Mouse (Mus musculus): ENCODE data around the gene Adra2b.

Adra2b gene

DNA sequence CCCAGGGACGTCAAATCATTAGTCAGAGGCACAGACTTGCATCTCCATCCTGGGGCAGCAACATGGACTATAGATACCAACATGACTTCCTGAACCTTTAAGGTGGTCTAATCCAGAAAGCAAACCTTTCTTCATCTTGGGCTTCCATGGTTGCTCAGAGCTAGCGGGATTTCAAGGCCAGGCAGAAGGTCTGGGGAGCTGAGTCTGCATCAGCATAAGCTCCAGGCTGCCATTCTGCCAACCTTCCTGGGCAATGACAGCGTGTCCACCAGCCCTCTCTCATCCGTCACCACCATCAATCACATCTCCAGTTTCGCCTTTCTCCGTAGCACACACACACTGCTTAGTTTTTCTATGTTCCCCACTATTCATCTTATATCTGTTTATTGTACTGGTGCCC is 23.7 kb upstream of the Adra2b start:
- DNase-seq = no peak

- peak; percentile 16 for DNase-seq
Measured at GRCm38 (mm10) chr2:127341159-127341558, 21.8 kb upstream of the Adra2b start.

- no peak for DNase-seq
Measured at GRCm38 (mm10) chr2:127346334-127346733, 16.7 kb upstream of the Adra2b start.

- no peak for DNase-seq
Measured at GRCm38 (mm10) chr2:127347147-127347985, 15.6 kb upstream of the Adra2b start.

GRCm38 (mm10) chr2:127353881-127354280 is 9.1 kb upstream of the Adra2b start:
- no peak for DNase-seq

DNA sequence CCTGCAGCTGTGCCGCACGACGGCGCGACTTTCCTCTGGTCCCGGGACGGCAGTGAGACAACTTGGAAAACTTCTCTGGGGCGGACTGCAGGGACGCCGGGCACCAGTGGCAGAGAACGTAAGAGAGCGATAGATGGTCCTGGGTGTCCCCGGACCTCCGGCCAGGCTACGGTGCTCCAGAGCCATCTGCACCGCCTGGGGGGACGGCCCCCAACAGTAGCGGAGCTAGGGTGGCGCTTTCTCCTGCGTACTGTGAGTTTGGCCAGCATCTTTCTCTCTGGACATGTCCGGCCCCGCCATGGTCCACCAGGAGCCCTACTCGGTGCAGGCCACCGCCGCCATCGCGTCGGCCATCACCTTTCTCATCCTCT is 259 bp downstream of the Adra2b start:
- DNase-seq = no peak

DNA sequence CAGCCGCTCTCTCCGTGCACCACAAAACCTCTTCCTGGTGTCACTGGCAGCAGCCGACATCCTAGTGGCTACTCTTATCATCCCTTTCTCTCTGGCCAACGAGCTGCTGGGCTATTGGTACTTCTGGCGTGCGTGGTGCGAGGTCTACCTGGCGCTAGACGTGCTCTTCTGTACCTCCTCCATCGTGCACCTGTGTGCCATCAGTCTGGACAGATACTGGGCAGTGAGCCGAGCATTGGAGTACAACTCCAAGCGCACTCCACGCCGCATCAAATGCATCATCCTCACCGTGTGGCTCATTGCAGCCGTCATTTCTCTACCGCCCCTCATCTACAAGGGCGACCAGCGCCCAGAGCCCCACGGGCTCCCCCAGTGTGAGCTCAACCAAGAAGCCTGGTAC is 688 bp downstream of the Adra2b start:
- DNase-seq = no peak

DNA sequence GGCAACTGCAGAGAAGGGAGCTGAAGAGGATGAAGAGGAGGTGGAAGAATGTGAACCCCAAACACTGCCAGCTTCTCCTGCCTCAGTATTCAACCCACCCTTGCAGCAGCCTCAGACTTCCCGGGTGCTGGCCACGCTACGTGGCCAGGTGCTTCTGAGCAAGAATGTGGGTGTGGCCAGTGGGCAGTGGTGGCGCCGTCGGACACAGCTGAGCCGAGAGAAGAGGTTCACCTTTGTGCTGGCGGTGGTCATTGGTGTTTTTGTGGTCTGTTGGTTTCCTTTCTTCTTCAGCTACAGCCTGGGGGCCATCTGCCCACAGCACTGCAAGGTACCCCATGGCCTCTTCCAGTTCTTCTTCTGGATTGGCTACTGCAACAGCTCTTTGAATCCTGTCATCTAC is 1.4 kb downstream of the Adra2b start:
- DNase-seq = no peak

DNA sequence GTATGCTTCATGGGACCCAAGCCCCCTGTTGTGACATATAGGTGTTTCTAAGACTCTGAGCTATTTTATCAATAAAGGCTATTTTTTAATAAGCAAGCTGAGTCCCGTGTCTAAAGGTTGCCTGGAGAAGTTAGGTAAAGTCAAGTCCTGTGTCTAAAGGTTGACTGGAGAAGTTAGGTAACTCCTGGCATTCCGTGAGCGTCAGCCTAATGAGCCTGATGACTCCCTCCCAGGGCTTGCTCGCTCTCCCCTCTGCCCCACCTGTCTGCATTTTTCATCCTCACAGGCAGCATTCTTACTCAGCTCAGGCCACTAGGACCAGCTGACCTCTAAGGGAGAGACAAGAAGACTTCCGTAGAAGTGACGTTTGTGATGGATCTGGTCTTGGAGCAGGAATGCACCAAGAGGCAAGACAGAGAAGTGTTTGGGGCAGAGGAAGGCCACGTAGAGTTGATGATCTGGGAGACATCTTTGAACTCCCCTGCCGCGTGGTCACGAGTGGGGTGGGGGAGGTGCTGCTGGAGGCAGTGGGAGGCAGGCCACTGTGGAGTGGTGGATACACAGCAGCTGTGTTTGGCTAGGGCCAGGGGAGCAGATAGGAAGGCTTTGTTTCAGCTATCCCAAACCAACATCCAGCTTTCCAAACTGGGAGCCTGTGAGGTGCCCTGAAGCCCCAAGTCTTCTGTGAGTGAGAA is 4.3 kb downstream of the Adra2b start:
- no peak for DNase-seq

DNA sequence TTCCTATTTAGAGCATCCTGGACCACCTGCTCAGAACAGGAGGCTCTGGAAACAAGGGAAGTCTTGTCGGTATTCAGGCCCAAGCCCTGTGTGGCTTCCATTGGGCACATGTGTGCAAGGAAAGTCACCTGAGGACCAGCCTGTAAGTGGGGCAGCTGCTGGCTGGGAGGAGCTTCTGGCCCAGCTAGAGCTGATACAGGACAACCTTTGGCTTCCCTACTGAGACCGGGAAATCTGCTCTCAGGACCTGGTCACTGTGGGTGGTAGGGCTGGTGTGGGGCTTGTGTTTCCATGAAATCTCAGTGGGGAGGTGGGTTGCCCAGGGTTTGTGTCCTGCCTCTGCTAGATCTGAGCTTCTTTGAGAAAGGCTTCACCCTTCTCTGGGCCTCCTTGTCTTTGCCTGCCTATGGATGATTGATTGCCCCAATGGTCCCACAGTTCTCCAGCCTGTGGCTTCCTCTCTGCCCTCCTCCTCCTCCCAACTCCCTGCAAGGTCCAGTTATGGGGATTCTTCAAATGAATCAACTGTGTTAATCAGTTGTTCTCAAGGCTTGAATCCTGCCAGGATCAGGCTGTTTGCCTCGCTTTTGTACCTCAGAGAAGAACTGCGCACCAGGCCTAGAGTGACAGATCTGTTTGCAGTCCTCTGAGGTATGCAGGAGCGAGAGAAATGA is 6.8 kb downstream of the Adra2b start:
- DNase-seq = no peak

GRCm38 (mm10) chr2:127370561-127371483 is 7.8 kb downstream of the Adra2b start:
- DNase-seq = no peak

DNA sequence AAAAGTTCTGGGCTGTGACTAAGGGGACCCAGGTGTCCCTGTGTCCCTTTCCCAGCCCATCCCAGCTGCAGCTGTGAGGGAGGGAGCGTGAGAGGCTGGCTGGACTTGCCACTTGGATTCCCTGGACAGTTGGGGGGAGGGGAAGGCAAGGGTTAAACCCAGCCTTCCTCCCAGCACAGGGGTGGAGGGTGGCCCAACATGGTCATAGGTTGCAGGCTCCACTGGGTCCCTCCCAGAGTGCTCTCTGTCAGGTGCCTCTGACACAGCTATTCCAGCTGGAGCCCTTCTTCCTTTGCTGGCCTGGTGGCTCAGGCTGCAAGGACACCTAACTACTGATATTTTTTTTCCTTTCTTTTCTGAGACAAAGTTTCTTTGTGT is 8.5 kb downstream of the Adra2b start:
- no peak for DNase-seq

- no peak for DNase-seq
Measured at GRCm38 (mm10) chr2:127372082-127372481, 9.1 kb downstream of the Adra2b start.

- DNase-seq = no peak
Measured at GRCm38 (mm10) chr2:127374131-127374530, 11.1 kb downstream of the Adra2b start.

DNA sequence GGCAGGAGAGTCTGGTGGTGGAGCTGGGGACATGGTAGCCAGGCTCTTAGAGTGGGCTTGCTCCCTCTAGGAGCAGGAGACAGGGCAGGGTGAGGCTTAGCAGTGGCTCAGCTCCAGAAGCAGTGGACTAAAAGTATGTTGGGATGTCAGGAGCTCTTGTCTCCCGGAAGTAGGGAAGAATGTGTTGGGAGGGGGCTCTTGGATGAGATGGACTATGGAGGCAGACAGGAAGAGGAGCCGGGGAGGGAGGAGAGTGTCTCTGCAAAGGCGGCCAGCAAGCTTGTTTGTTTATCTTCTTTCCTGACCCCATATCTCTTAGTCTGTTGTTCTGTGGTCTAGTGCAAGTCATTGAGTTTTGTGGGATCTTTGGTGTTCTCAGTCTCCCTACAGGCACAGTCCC is 12.1 kb downstream of the Adra2b start:
- no peak for DNase-seq

DNA sequence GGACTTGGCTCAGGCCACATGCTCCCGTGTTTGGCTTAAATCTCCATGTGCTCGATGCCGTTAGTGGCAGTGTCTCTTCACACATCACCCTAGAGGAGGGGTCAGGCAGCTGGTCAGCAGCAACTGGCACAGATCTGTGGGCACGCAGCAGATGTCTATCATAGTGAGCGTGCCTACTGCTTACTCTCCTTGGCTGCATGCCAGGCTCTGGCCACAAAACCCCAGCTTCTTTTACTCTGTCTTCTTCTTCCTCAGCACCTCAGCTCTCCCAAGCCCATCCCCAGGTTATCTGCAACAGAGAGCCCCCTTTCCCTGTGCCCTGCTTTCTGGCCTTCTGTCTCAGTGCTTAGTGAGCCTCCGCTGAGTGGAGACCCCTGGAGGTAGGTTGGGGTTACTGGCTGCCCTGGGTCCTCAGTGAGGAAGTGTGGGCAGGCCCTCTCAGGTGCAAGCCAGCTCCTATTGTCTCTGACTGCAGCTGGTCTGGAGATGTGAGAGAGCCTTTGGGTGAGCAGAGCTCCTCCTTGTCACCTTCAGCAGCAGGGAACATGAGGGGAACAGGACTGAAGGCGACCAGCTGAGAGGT is 12.8 kb downstream of the Adra2b start:
- no peak for DNase-seq

DNA sequence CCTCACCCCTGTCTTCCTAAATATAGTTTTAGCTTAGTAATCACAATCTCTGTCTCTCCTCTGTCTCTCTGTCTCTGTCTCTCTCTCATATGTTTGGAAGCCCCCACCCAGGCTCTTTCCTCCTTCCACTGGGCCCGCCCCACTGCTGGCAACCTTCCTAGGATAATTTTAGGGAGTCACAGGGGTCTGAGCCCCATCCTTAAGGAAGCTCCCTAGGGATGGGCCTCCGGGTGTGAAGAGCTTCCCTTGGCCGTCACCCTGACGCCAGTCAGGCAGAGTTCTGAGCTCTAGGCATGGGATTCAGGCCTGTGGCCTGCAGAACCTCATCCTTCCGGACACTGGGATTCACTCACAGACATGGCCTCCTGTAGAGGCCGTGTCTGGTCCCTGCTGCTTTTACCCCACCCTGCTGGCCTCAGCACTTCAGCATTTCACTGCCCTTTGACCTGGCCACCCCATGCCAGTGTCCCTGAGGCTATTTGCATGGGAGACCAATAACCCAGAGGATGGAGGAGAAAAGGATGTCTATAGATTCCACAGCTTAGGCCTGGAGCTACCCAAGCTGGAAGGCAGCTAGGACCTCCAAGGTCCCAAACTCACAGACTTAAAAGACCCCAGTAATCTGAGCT is 13.5 kb downstream of the Adra2b start:
- no peak for DNase-seq

DNA sequence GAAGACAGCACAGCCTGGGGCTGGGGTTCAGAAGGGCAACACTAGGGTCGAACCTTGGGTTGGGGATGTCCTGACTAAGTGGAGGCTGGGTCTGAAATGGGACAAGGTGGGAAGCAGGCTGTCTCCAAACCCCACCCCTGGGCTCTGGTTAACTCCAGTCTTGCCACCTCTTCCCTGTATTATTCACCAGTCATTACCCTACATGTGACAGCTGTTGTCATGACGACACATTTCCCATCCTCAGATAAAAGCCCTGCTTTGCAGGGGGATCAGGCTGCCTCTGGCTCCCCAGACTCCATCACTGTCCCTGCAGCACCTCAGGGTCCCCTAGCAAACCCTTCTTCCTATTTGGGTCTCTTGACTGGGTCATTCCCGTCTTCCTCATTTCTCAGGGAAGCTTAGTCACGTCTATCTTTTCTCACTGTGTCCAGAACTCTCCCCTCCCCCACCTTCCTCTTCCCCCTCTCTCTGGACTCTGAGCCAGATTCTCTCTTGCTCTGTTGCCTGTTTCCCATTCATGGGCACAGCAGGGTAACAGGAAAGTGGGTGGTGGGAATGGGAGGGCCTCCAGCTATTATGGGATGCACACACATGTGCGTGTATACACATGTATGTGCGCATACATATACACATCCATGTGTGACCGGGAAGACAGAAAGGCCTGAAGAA is 15.1 kb downstream of the Adra2b start:
- DNase-seq = no peak

GRCm38 (mm10) chr2:127378611-127378990 is 15.6 kb downstream of the Adra2b start:
- no peak for DNase-seq

- DNase-seq = no peak
Measured at GRCm38 (mm10) chr2:127379250-127379649, 16.2 kb downstream of the Adra2b start.

DNA sequence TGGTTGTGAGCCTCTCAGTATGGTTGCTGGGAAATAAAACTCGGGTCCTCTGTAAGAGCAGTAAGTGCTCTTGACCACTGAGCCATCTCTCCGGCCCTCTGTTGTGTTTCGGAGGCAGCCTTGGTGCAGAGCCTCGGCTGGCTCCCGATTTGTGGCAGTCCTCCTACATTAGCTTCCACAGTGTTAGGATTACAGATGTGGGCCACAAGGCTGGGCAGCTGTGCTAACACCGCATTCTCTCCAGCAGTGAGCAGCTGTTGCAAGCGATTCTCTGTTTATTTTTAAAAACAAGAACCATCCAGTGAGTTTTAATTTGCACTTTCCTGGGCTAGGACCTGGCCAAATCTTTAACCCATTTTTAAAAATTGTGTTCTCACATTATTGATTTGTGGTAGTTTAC is 20.9 kb downstream of the Adra2b start:
- no peak for DNase-seq

Measured in cerebellum, adult 11 months (tissue).